Mouse (Mus musculus) CH12.LX (cell line): ENCODE measurements around the gene Gm9803. TPM values are rescaled to one million over a fixed set of nuclear protein-coding genes. Genes with fewer than 3 reads are reported as not detected.

Experiments used
- DNase-seq: peaks from one replicate; pipeline ENCODE4 v3.0.0-alpha.2; 2013; ENCODE audit errors: extremely low read depth
- H3K27ac ChIP-seq: 2 replicates; pipeline ENCODE4 v1.5.1; 2012; ENCODE audit warnings: low read depth, mild to moderate bottlenecking, control low read depth, moderate library complexity; ENCODE audit not compliant: insufficient read depth
- H3K27me3 ChIP-seq: replicated peaks from 2 replicates; pipeline ENCODE3; 2012; ENCODE audit warnings: inconsistent platforms
- H3K36me3 ChIP-seq, 2 experiments: replicated peaks in 1 of 2; 2 replicates each; pipeline versions ENCODE3 to v1.6.1; 2012; ENCODE audit warnings: inconsistent platforms in 1 of 2, low read length in 1 of 2, mild to moderate bottlenecking in 1 of 2, mixed read lengths in 1 of 2, moderate library complexity in 1 of 2; ENCODE audit not compliant: control insufficient read depth in 1 of 2, insufficient read depth in 1 of 2
- H3K4me1 ChIP-seq, 2 experiments: 2 replicates each; pipeline ENCODE4 v1.6.1; 2012; ENCODE audit warnings: inconsistent platforms in 1 of 2, moderate library complexity in 1 of 2; ENCODE audit not compliant: insufficient read depth in 2 of 2, control insufficient read depth in 1 of 2
- H3K4me2 ChIP-seq: 2 replicates; pipeline ENCODE4 v1.6.1; 2012; ENCODE audit warnings: low read depth, mild to moderate bottlenecking, control low read depth; ENCODE audit not compliant: poor library complexity, insufficient read depth, severe bottlenecking
- H3K4me3 ChIP-seq, 3 experiments: fragments of 150-350 bp in 1 of 3; sonication (generic) in 1 of 3; replicated peaks in 1 of 3; 2 replicates each; pipeline versions ENCODE3 to v1.5.1; 2011 to 2012; ENCODE audit warnings: low read depth in 2 of 3, low read length in 2 of 3, mild to moderate bottlenecking in 2 of 3, moderate library complexity in 2 of 3, control low read depth in 1 of 3, improper control_type of control experiment in 1 of 3, inconsistent platforms in 1 of 3, mixed read lengths in 1 of 3; ENCODE audit not compliant: poor library complexity in 1 of 3
- H3K79me2 ChIP-seq: replicated peaks from 2 replicates; pipeline ENCODE4 v1.6.1; 2012; ENCODE audit warnings: mild to moderate bottlenecking, moderate library complexity; ENCODE audit not compliant: control insufficient read depth, poor library complexity, insufficient read depth, severe bottlenecking; ENCODE audit errors: extremely low read depth
- H3K9ac ChIP-seq: 2 replicates; pipeline ENCODE4 v1.6.1; 2012; ENCODE audit warnings: low read depth, mild to moderate bottlenecking, control low read depth, moderate library complexity; ENCODE audit not compliant: insufficient read depth
- H3K9me3 ChIP-seq: replicated peaks from 2 replicates; pipeline ENCODE3; 2012; ENCODE audit warnings: low read length, inconsistent platforms, mixed read lengths
- BHLHE40 ChIP-seq: IDR thresholded peaks from 2 replicates; pipeline ENCODE4 v1.6.1; 2011; ENCODE audit warnings: mild to moderate bottlenecking, low read depth, low read length, improper control_type of control experiment
- CHD1 ChIP-seq: IDR thresholded peaks from 2 replicates; pipeline ENCODE4 v1.6.1; 2012; ENCODE audit warnings: low read depth, low read length, improper control_type of control experiment, inconsistent platforms
- CHD2 ChIP-seq: IDR thresholded peaks from 2 replicates; pipeline ENCODE4 v1.6.1; 2011; ENCODE audit warnings: low read length, improper control_type of control experiment
- CTCF ChIP-seq, 2 experiments: IDR thresholded peaks in 1 of 2; conservative IDR thresholded peaks in 1 of 2; 2 replicates each; pipeline ENCODE4 v1.5.1; 2011 to 2012; ENCODE audit warnings: low read depth in 2 of 2, low read length in 2 of 2, improper control_type of control experiment in 1 of 2, inconsistent platforms in 1 of 2, mild to moderate bottlenecking in 1 of 2, moderate library complexity in 1 of 2
- ELF1 ChIP-seq: IDR thresholded peaks from 2 replicates; pipeline ENCODE4 v1.6.1; 2014; ENCODE audit warnings: low read depth, mild to moderate bottlenecking, inconsistent platforms, low read length, improper control_type of control experiment
- GABPA ChIP-seq: IDR thresholded peaks from 2 replicates; pipeline ENCODE4 v1.6.1; 2012; ENCODE audit warnings: low read depth, low read length, improper control_type of control experiment, inconsistent platforms; ENCODE audit not compliant: insufficient replicate concordance
- HCFC1 ChIP-seq: IDR thresholded peaks from 2 replicates; pipeline ENCODE4 v1.6.1; 2012; ENCODE audit warnings: low read depth, mild to moderate bottlenecking, inconsistent platforms, low read length, improper control_type of control experiment
- JUND ChIP-seq: conservative IDR thresholded peaks from 2 replicates; pipeline ENCODE4 v1.6.1; 2011; ENCODE audit warnings: low read depth, low read length, improper control_type of control experiment
- MAZ ChIP-seq: IDR thresholded peaks from 2 replicates; pipeline ENCODE4 v1.6.1; 2012; ENCODE audit warnings: low read depth, mild to moderate bottlenecking, inconsistent platforms, low read length, improper control_type of control experiment, moderate library complexity
- MYC ChIP-seq: IDR thresholded peaks from 2 replicates; pipeline ENCODE4 v1.6.1; 2011; ENCODE audit warnings: low read depth, mild to moderate bottlenecking, improper control_type of control experiment, low read length
- NELFE ChIP-seq: IDR thresholded peaks from 2 replicates; pipeline ENCODE4 v1.6.1; 2011; ENCODE audit warnings: low read depth, low read length, improper control_type of control experiment
- NRF1 ChIP-seq: IDR thresholded peaks from 2 replicates; pipeline ENCODE4 v1.6.1; 2014; ENCODE audit warnings: low read depth, mild to moderate bottlenecking, inconsistent platforms, low read length, improper control_type of control experiment, moderate library complexity
- PAX5 ChIP-seq: IDR thresholded peaks from 2 replicates; pipeline ENCODE4 v1.6.1; 2012; ENCODE audit warnings: low read length, inconsistent platforms, mixed read lengths
- RCOR1 ChIP-seq: conservative IDR thresholded peaks from 2 replicates; pipeline ENCODE4 v1.6.1; 2012; ENCODE audit warnings: low read depth, mild to moderate bottlenecking, inconsistent platforms, low read length, improper control_type of control experiment
- SMC3 ChIP-seq: IDR thresholded peaks from 2 replicates; pipeline ENCODE4 v1.6.1; 2011; ENCODE audit warnings: low read depth, low read length, improper control_type of control experiment
- TBP ChIP-seq: conservative IDR thresholded peaks from 2 replicates; pipeline ENCODE4 v1.6.1; 2011; ENCODE audit warnings: low read depth, low read length, improper control_type of control experiment
- UBTF ChIP-seq: IDR thresholded peaks from 2 replicates; pipeline ENCODE4 v1.6.1; 2012; ENCODE audit warnings: low read depth, mild to moderate bottlenecking, inconsistent platforms, low read length, improper control_type of control experiment, moderate library complexity
- USF2 ChIP-seq: conservative IDR thresholded peaks from 2 replicates; pipeline ENCODE4 v1.6.1; 2011; ENCODE audit warnings: low read depth, low read length, improper control_type of control experiment
- ZC3H11A ChIP-seq: IDR thresholded peaks from 2 replicates; pipeline ENCODE4 v1.6.1; 2012; ENCODE audit warnings: low read depth, mild to moderate bottlenecking, inconsistent platforms, low read length, improper control_type of control experiment
- ZMIZ1 ChIP-seq: IDR thresholded peaks from 2 replicates; pipeline ENCODE4 v1.6.1; 2012; ENCODE audit warnings: low read depth, mild to moderate bottlenecking, inconsistent platforms, low read length, improper control_type of control experiment
- dilution Hi-C: fragments of 300-500 bp; cut with MboI; formaldehyde crosslinking; loops from 2 replicates; pipeline ENCODE4 v1.14.3; 2020; ENCODE audit warnings: low sequenced_read_pairs; ENCODE audit not compliant: extremely low pct_unique_long_range_greater_than_20kb, extremely low pct_ligation_motif_present
- in situ Hi-C: fragments of 300-500 bp; cut with MboI; formaldehyde crosslinking; loops from 3 replicates; pipeline ENCODE4 v1.14.3; 2019; ENCODE audit warnings: low sequenced_read_pairs, low pct_ligation_motif_present, low pct_unique_long_range_greater_than_20kb, mixed read lengths
- polyA plus RNA-seq: library from polyadenylated mRNA; unstranded; fragments of >175 nt; gene quantifications from 2 replicates; pipeline ENCODE4 v1.2.1, GENCODE M21; 2012; ENCODE audit warnings: low read depth; ENCODE audit not compliant: insufficient read length
- total RNA-seq, 2 experiments: library from RNA; depleted of rRNA; stranded (reverse); fragments of 300-350 nt in 1 of 2; fragments of >200 nt in 1 of 2; gene quantifications; 2 replicates each; pipeline ENCODE4 v1.2.3; 2012 to 2014

The Gm9803 gene
- total and polyA plus RNA-seq, 3 experiments: 23.2 to 120 (median 99.7) TPM

GRCm38 (mm10) chr10:43527283-43528269 is 3.7 kb downstream of the Gm9803 start:
- no peaks in the 10 kb centered on the region for H3K4me1 ChIP-seq
- dilution Hi-C loops (no loop called here), in situ Hi-C loops (no loop called here)
- H3K79me2 ChIP-seq: no peaks in the 10 kb centered on the region
- H3K27me3 ChIP-seq: no peaks in the 10 kb centered on the region
- no peak overlapping the region for H3K9ac ChIP-seq
- no peaks in the 10 kb centered on the region for H3K9me3 ChIP-seq
- no peak overlapping the region for H3K4me2 ChIP-seq
- H3K36me3 ChIP-seq: peaks cover 23 to 77% of the 10 kb centered on the region in 2 experiments
- no peak overlapping the region for H3K4me3 ChIP-seq
- DNase-seq: no peak
- H3K27ac ChIP-seq: no peak overlapping the region
- no peak for TF ChIP-seq CTCF (conservative IDR thresholded peaks at IDR 0.05 in 1 of 2, IDR thresholded peaks at IDR 0.05 in 1 of 2; ENCODE audit: low read depth in 2 of 2, low read length in 2 of 2)
- no peak for TF ChIP-seq ELF1
- TF ChIP-seq HCFC1: no peak
- no peak for TF ChIP-seq SMC3
- no peak for TF ChIP-seq MYC
- no peak for TF ChIP-seq ZC3H11A
- no peak for TF ChIP-seq CHD1
- no peak for TF ChIP-seq GABPA
- TF ChIP-seq NRF1: no peak
- no peak for TF ChIP-seq CHD2
- no peak for TF ChIP-seq UBTF
- no peak for TF ChIP-seq PAX5
- TF ChIP-seq USF2: no peak
- no peak for TF ChIP-seq RCOR1
- TF ChIP-seq ZMIZ1: no peak
- TF ChIP-seq JUND: no peak
- no peak for TF ChIP-seq TBP
- TF ChIP-seq, all 38 proteins: peak for 0

- dilution Hi-C loops: no loop called here
- Histone ChIP-seq H3K79me2 (peaks cover under 1% of the 10 kb centered on the region; the same call in 1 of the 2 replicates), H3K27ac (no peak overlapping the region), H3K36me3 (peaks cover 24 to 77% of the 10 kb centered on the region in 2 experiments), H3K4me1 (peaks cover 2 to 16% of the 10 kb centered on the region in 2 experiments; a peak in 2 of 4 replicates), H3K27me3 (no peaks in the 10 kb centered on the region), H3K9me3 (no peaks in the 10 kb centered on the region), H3K9ac (no peak overlapping the region), H3K4me2 (no peak overlapping the region), H3K4me3 (no peak overlapping the region)
- TF ChIP-seq BHLHE40 (no peak), MAZ (no peak), UBTF (no peak), GABPA (no peak), USF2 (no peak), NELFE (no peak)
- no peak for DNase-seq
- in situ Hi-C loops: loop anchor here (5.0 kb wide), 1 partner anchor 52 kb away; no protein-coding TSS in a partner anchor
Measured at GRCm38 (mm10) chr10:43534382-43534781, 10.5 kb downstream of the Gm9803 start.
